Mouse (Mus musculus) CH12F3 (cell line): ENCODE results near the gene E330034G19Rik.
"Not testable (repeated sequence)": the region's sequence is repeated elsewhere in the genome, so short reads cannot be mapped to it uniquely, and the experiment has no call there.

Experiments used
- in situ Hi-C: fragments of 300-500 bp; cut with MboI; formaldehyde crosslinking; loops from 2 replicates; pipeline ENCODE4 v1.14.3; 2020; ENCODE audit warnings: low sequenced_read_pairs

Gene E330034G19Rik

GRCm38 (mm10) chr14:24292914-24293313, at the start of gene E330034G19Rik:
TSS of gene E330034G19Rik (plus strand) at chr14:24293214.
- in situ Hi-C loops = no loop called here

- in situ Hi-C loops = no loop called here
Measured at GRCm38 (mm10) chr14:24244330-24245176, 48.5 kb upstream of the E330034G19Rik start.

- in situ Hi-C loops = no loop called here
Measured at GRCm38 (mm10) chr14:24245177-24246081, 47.6 kb upstream of the E330034G19Rik start, which contains the start of gene Dlg5. TSS of gene Dlg5 (minus strand) at chr14:24245920.

GRCm38 (mm10) chr14:24249926-24250325, 43.1 kb upstream of the E330034G19Rik start:
- in situ Hi-C loops = no loop called here

GRCm38 (mm10) chr14:24251326-24251725, 41.7 kb upstream of the E330034G19Rik start:
- in situ Hi-C loops = no loop called here

GRCm38 (mm10) chr14:24253611-24254202, 39.3 kb upstream of the E330034G19Rik start:
- in situ Hi-C loops = no loop called here

- in situ Hi-C loops = no loop called here
Measured at GRCm38 (mm10) chr14:24255956-24256355, 37.1 kb upstream of the E330034G19Rik start.

GRCm38 (mm10) chr14:24260391-24260790, 32.6 kb upstream of the E330034G19Rik start:
- in situ Hi-C loops = no loop called here

- in situ Hi-C loops = no loop called here
Measured at GRCm38 (mm10) chr14:24262382-24262781, 30.6 kb upstream of the E330034G19Rik start.

- in situ Hi-C loops = no loop called here
Measured at GRCm38 (mm10) chr14:24262915-24263314, 30.1 kb upstream of the E330034G19Rik start.

GRCm38 (mm10) chr14:24269571-24269970, 23.4 kb upstream of the E330034G19Rik start:
- in situ Hi-C loops = no loop called here

- in situ Hi-C loops = no loop called here
Measured at GRCm38 (mm10) chr14:24273575-24273974, 19.4 kb upstream of the E330034G19Rik start.

- in situ Hi-C loops = no loop called here
Measured at GRCm38 (mm10) chr14:24275534-24275933, 17.5 kb upstream of the E330034G19Rik start.

GRCm38 (mm10) chr14:24281278-24281677, 11.7 kb upstream of the E330034G19Rik start:
- in situ Hi-C loops = no loop called here

- in situ Hi-C loops = no loop called here
Measured at GRCm38 (mm10) chr14:24282276-24282675, 10.7 kb upstream of the E330034G19Rik start.

GRCm38 (mm10) chr14:24286136-24286535, 6.9 kb upstream of the E330034G19Rik start:
- in situ Hi-C loops = no loop called here

GRCm38 (mm10) chr14:24290726-24291125, 2.3 kb upstream of the E330034G19Rik start:
- in situ Hi-C loops = no loop called here

- in situ Hi-C loops = no loop called here
Measured at GRCm38 (mm10) chr14:24293631-24294030, 617 bp downstream of the E330034G19Rik start.

- in situ Hi-C loops = not testable (repeated sequence)
Measured at GRCm38 (mm10) chr14:24302126-24302525, 9.1 kb downstream of the E330034G19Rik start.

- in situ Hi-C loops = no loop called here
Measured at GRCm38 (mm10) chr14:24306667-24307066, 13.7 kb downstream of the E330034G19Rik start.

- in situ Hi-C loops = no loop called here
Measured at GRCm38 (mm10) chr14:24307146-24307545, 14.1 kb downstream of the E330034G19Rik start.
